In the genomic region with DNA sequence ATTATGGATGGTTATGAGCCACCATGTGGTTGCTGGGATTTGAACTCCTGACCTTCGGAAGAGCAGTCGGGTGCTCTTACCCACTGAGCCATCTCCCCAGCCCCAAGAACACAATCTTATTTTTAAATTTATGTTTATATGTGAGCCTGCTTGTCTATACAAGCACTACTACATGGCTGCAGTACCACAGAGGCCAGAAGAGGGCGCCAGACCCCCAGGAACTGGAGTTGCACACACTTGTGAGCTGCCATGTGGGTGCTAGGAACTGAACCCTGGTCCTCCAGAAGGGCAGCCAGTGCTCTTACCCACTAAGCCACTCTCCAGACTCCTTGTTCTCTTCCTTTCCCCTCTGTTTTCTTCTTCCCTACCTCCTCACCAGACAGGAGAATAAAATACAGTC, we compare ENCODE assay signal across 18 mouse cellular contexts. TPM values are rescaled to one million over a fixed set of nuclear protein-coding genes. Genes with fewer than 3 reads are reported as not detected.
DNase-seq lines count a peak whose midpoint lies in the region; ATAC-seq and TF ChIP-seq lines count a peak whose summit lies in the region.
"Had no signal": no experiment of that assay in that cellular context is flagged by ENCODE, and none has a peak within 500 bp of the region (broad histone marks: within the 10 kb centered on the region; RNA-seq: fewer than 3 reads in every experiment).

No protein-coding gene starts in this region.

- no peak overlapping the region for H3K4me2 ChIP-seq in forebrain, postnatal 0 days (ENCODE audit: low read depth)
- no peak overlapping the region for H3K4me2 ChIP-seq in forebrain, embryonic 16.5 days (ENCODE audit: low read length)
- no peak overlapping the region for H3K4me2 ChIP-seq in liver, embryonic 14.5 days (ENCODE audit: low read depth)
- H3K4me2 ChIP-seq: embryonic facial prominence, embryonic 15.5 days; heart, embryonic 13.5 days; limb, embryonic 15.5 days; neural tube, embryonic 12.5 days had no signal

- no peaks in the 10 kb centered on the region for H3K4me1 ChIP-seq in forebrain, postnatal 0 days (ENCODE audit: insufficient read depth)
- H3K4me1 ChIP-seq in forebrain, embryonic 16.5 days (replicated peaks; ENCODE audit: control insufficient read depth, insufficient read depth, low read length) = no peaks in the 10 kb centered on the region
- no peaks in the 10 kb centered on the region for H3K4me1 ChIP-seq in liver, embryonic 14.5 days (replicated peaks; ENCODE audit: control insufficient read depth in 2 of 2, insufficient read depth in 2 of 2, low read length in 1 of 2)
- no peaks in the 10 kb centered on the region for H3K4me1 ChIP-seq in ES-Bruce4 (ENCODE audit: control insufficient read depth, insufficient read depth, low read length)
- H3K4me1 ChIP-seq: neural tube, embryonic 12.5 days had no signal

- no peak for TF ChIP-seq POLR2A in ES-Bruce4 (IDR thresholded peaks at IDR 0.05; ENCODE audit: insufficient read depth, low read length)

- no peak for TF ChIP-seq EP300 in liver, embryonic 14.5 days (IDR thresholded peaks at IDR 0.05; ENCODE audit: low read depth)
- TF ChIP-seq EP300 in ES-Bruce4 (IDR thresholded peaks at IDR 0.05; ENCODE audit: insufficient read depth, low read depth, low read length) = no peak

- no peak overlapping the region for H3K27ac ChIP-seq in forebrain, postnatal 0 days (ENCODE audit: low read depth, low read length)
- H3K27ac ChIP-seq in forebrain, embryonic 16.5 days (ENCODE audit: low read length) = no peak overlapping the region
- no peak overlapping the region for H3K27ac ChIP-seq in liver, embryonic 14.5 days
- H3K27ac ChIP-seq in ES-Bruce4 (ENCODE audit: insufficient read depth, low read length) = no peak overlapping the region
- H3K27ac ChIP-seq: heart, embryonic 13.5 days; limb, embryonic 15.5 days; neural tube, embryonic 12.5 days had no signal

- H3K36me3 ChIP-seq in forebrain, postnatal 0 days (ENCODE audit: insufficient read depth) = no peaks in the 10 kb centered on the region
- no peaks in the 10 kb centered on the region for H3K36me3 ChIP-seq in forebrain, embryonic 16.5 days (ENCODE audit: control insufficient read depth, insufficient read depth)
- H3K36me3 ChIP-seq in liver, embryonic 14.5 days (replicated peaks; ENCODE audit: control insufficient read depth, insufficient read depth, low read depth) = no peaks in the 10 kb centered on the region
- H3K36me3 ChIP-seq in ES-Bruce4 (ENCODE audit: control insufficient read depth, insufficient read depth, low read length, poor library complexity, severe bottlenecking) = no peaks in the 10 kb centered on the region
- H3K36me3 ChIP-seq: embryonic facial prominence, embryonic 15.5 days; G1E; heart, embryonic 13.5 days; limb, embryonic 15.5 days; neural tube, embryonic 12.5 days had no signal

- ATAC-seq in forebrain, postnatal 0 days = no peak
- ATAC-seq in forebrain, embryonic 16.5 days = no peak
- ATAC-seq in liver, embryonic 14.5 days (ENCODE audit: insufficient read depth) = no peak

- no peak overlapping the region for H3K4me3 ChIP-seq in forebrain, postnatal 0 days (ENCODE audit: low read depth, low read length)
- H3K4me3 ChIP-seq in forebrain, embryonic 16.5 days (replicated peaks; ENCODE audit: low read length) = no peak overlapping the region
- H3K4me3 ChIP-seq in liver, embryonic 14.5 days (ENCODE audit: insufficient read depth in 1 of 2, low read depth in 2 of 2, low read length in 2 of 2) = no peak overlapping the region
- no peak overlapping the region for H3K4me3 ChIP-seq in ES-Bruce4 (ENCODE audit: low read depth, low read length)
- H3K4me3 ChIP-seq: embryonic facial prominence, embryonic 15.5 days; heart, embryonic 13.5 days; limb, embryonic 15.5 days; neural tube, embryonic 12.5 days had no signal

- no peak for DNase-seq in forebrain, postnatal 0 days
- no peak for DNase-seq in liver, embryonic 14.5 days (ENCODE audit: low read depth in 3 of 3, low spot score in 3 of 3)
- DNase-seq in liver = no peak
- DNase-seq in induced T-regulatory cell, adult 2 months (ENCODE audit: low read depth) = peak; percentile 36
- no peak for DNase-seq in cerebellum, adult 8-10 months
- no peak for DNase-seq in heart, adult 8-10 months (ENCODE audit: low spot score)
- DNase-seq: adrenal gland, postnatal 14 days; cerebellum, postnatal 10 days; heart, postnatal 4 days; spleen, adult 18-20 months had no signal

- no peaks in the 10 kb centered on the region for H3K27me3 ChIP-seq in forebrain, postnatal 0 days (ENCODE audit: insufficient read depth, low read length)
- no peaks in the 10 kb centered on the region for H3K27me3 ChIP-seq in forebrain, embryonic 16.5 days (replicated peaks; ENCODE audit: control insufficient read depth, insufficient read depth, low read length)
- H3K27me3 ChIP-seq in liver, embryonic 14.5 days (ENCODE audit: control insufficient read depth, insufficient read depth, low read length) = no peaks in the 10 kb centered on the region
- H3K27me3 ChIP-seq in ES-Bruce4 (ENCODE audit: control insufficient read depth, insufficient read depth, low read length, poor library complexity, severe bottlenecking) = no peaks in the 10 kb centered on the region
- H3K27me3 ChIP-seq: embryonic facial prominence, embryonic 15.5 days; limb, embryonic 15.5 days; neural tube, embryonic 12.5 days had no signal

- H3K9ac ChIP-seq in forebrain, postnatal 0 days = no peak overlapping the region
- H3K9ac ChIP-seq in forebrain, embryonic 16.5 days (replicated peaks; ENCODE audit: low read depth, low read length) = no peak overlapping the region
- no peak overlapping the region for H3K9ac ChIP-seq in liver, embryonic 14.5 days (replicated peaks)
- no peak overlapping the region for H3K9ac ChIP-seq in ES-Bruce4 (ENCODE audit: low read depth, poor library complexity, severe bottlenecking)
- H3K9ac ChIP-seq: embryonic facial prominence, embryonic 15.5 days; heart, embryonic 13.5 days; limb, embryonic 15.5 days; neural tube, embryonic 12.5 days had no signal

- 73% methylated on average over 3 of the region's 3 CpGs for WGBS in forebrain, postnatal 0 days
- WGBS in forebrain, embryonic 16.5 days = 86% methylated on average over 3 of the region's 3 CpGs
- WGBS in liver, embryonic 14.5 days (ENCODE audit: insufficient replicate concordance) = 66% methylated on average over 3 of the region's 3 CpGs

- no peaks in the 10 kb centered on the region for H3K9me3 ChIP-seq in forebrain, postnatal 0 days (ENCODE audit: low read length)
- 0 out of 2 replicates have a peak, but pooled peaks cover 6% of the 10 kb centered on the region for H3K9me3 ChIP-seq in forebrain, embryonic 16.5 days (ENCODE audit: control insufficient read depth, low read length)
- peaks cover 2% of the 10 kb centered on the region; the same call in 1 of the 2 replicates for H3K9me3 ChIP-seq in liver, embryonic 14.5 days (ENCODE audit: control insufficient read depth, low read length)
- H3K9me3 ChIP-seq in ES-Bruce4 (replicated peaks; ENCODE audit: control insufficient read depth, insufficient read depth, low read length, poor library complexity, severe bottlenecking) = no peaks in the 10 kb centered on the region
- H3K9me3 ChIP-seq: embryonic facial prominence, embryonic 15.5 days; limb, embryonic 15.5 days had no signal

- peak; percentile 29; the same call in 1 of the 2 replicates for TF ChIP-seq CTCF in forebrain, postnatal 0 days (IDR thresholded peaks at IDR 0.05; ENCODE audit: low read depth)
- peak; percentile 50 for TF ChIP-seq CTCF in liver, embryonic 14.5 days (IDR thresholded peaks at IDR 0.05; ENCODE audit: low read depth)
- TF ChIP-seq CTCF in ES-Bruce4 (IDR thresholded peaks at IDR 0.05; ENCODE audit: low read depth, low read length) = peak; percentile 48

RNA-seq across cellular contexts. Expression of gene Tcp11, which starts 13.4 kb away (rescaled TPM):
- total RNA-seq in forebrain, postnatal 0 days (2014; rRNA removed) = 4.3 and 7.2 TPM in 2 replicates
- polyA plus RNA-seq in forebrain, postnatal 0 days (2015; fragmentation: Nextera tagmentation; extraction: Ambion mirVana) = 1.7 and 2.9 TPM in 2 replicates
- polyA plus RNA-seq in forebrain, embryonic 16.5 days (2015; fragmentation: Nextera tagmentation; extraction: Ambion mirVana) = 1.7 and 1.8 TPM in 2 replicates
- 0.14 and 0.16 TPM in 2 replicates for polyA plus RNA-seq in liver, embryonic 14.5 days (2012; rRNA removed)
- 0.13 TPM in 1 of 2 replicates, not detected in the other for polyA plus RNA-seq in liver, embryonic 14.5 days (2014; fragmentation: Nextera tagmentation; extraction: Ambion mirVana)
- polyA plus RNA-seq in ES-Bruce4 (2011; ENCODE audit: insufficient read depth, insufficient read length, low read depth, missing spikeins) = 11.6 and 18.9 TPM in 2 replicates
- under 1 TPM in 1 of 4 experiments, not detected in 3; 0.24 TPM for total RNA-seq in heart, adult 8-10 months (2022)
- total RNA-seq: adrenal gland, postnatal 14 days; G1E had no signal
- polyA plus RNA-seq: G1E had no signal

RNA-seq across cellular contexts. Expression of gene Scube3, which starts 48.1 kb away (rescaled TPM):
- total RNA-seq in forebrain, postnatal 0 days (2014; rRNA removed) = 16.3 and 16.7 TPM in 2 replicates
- 3.1 and 3.2 TPM in 2 replicates for polyA plus RNA-seq in forebrain, postnatal 0 days (2015; fragmentation: Nextera tagmentation; extraction: Ambion mirVana)
- 4.7 and 4.9 TPM in 2 replicates for polyA plus RNA-seq in forebrain, embryonic 16.5 days (2015; fragmentation: Nextera tagmentation; extraction: Ambion mirVana)
- polyA plus RNA-seq in liver, embryonic 14.5 days (2012; rRNA removed) = 0.30 and 0.33 TPM in 2 replicates
- 0.16 and 0.23 TPM in 2 replicates for polyA plus RNA-seq in liver, embryonic 14.5 days (2014; fragmentation: Nextera tagmentation; extraction: Ambion mirVana)
- polyA plus RNA-seq in ES-Bruce4 (2011; ENCODE audit: insufficient read depth, insufficient read length, low read depth, missing spikeins) = 17.9 and 18.0 TPM in 2 replicates
- under 1 TPM; 0.28 to 0.80 (median 0.54) TPM for total RNA-seq in heart, adult 8-10 months (2022)
- total RNA-seq: megakaryocyte-erythroid progenitor cell, adult 5-6 weeks had no signal
- polyA plus RNA-seq: G1E had no signal
